Mouse (Mus musculus) adrenal gland (tissue): Measurements from ENCODE around the gene Kcnk3.

Experiments used
- intact Hi-C: fragments of 180-260 bp; cut with DNase I; formaldehyde crosslinking; loops from one replicate; pipeline ENCODE4 v1.15.1; 2025

Gene Kcnk3

DNA sequence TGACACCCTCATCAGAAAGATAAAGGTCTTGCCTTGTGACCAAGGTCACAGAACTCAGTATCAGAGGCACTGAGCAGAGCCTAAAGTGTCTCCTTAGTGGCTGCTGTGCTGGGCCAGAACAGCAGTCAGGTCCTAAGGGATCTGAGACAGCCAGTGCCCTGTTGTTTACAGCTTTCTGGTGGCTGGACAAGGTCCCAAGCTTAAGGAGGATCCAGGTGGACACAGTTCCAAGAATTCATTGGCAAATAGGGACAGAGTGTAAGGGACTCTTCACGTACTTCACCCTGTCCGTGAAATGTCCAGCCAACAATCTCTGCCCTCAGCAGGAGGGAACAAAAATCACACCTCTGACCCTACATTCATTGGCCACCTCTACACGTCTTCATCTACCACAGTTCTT lies 40.5 kb downstream of the Kcnk3 start:
- intact Hi-C loops = no loop called here

DNA sequence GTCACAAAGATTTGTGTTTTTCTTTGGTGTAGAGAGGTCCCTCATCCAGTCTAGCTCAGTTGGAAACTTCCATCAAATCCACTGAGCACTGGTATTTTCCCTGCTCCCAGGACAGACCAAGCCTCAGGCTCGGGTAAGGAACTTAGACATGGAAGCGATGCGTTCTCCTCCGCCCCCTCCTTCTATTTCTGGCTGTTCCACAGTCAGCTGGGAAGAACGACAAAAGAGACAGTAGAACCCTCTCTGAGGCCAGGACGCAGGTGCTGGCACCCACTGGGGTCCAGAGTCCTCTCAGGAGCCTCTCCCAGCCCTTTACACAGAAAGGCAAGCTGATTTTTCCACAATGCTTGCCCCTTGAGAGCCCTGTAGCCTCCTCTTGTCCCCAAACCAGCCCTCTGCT lies 42.4 kb downstream of the Kcnk3 start:
- intact Hi-C loops = loop anchor here (10.0 kb wide), 1 partner anchor 236 kb away; no protein-coding TSS in a partner anchor

DNA sequence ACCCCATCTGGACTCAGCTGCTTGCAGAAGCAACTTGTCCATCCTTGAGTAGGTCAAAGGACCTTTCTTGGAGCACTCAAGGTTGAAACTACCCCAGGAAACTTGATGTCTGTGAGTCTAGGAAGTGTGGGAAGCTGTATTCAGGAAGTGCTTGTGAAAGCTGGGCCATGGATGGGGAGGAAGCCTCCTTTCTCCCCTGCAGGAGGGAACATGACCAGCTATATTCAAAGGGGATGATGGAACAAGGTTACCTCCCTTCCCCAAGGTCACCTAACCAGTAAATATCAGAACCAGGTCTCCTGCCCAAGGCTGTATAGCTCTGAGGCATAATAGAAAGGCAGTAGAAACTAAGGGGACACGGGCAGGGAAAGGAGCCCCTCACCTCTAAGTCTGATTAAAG lies 44.2 kb downstream of the Kcnk3 start:
- intact Hi-C loops = loop anchor here (10.0 kb wide), 1 partner anchor 237 kb away; no protein-coding TSS in a partner anchor

GRCm38 (mm10) chr5:30636994-30637393 lies 49.0 kb downstream of the Kcnk3 start:
- intact Hi-C loops = loop anchor here (10.0 kb wide), 1 partner anchor 242 kb away; no protein-coding TSS in a partner anchor

GRCm38 (mm10) chr5:30638041-30638440 lies 50.1 kb downstream of the Kcnk3 start:
- intact Hi-C loops = loop anchor here (2.0 to 10.0 kb wide), 3 partner anchors 119 to 243 kb away; no protein-coding TSS in a partner anchor

GRCm38 (mm10) chr5:30643477-30644179 lies 55.7 kb downstream of the Kcnk3 start:
- intact Hi-C loops = no loop called here

GRCm38 (mm10) chr5:30646036-30646435 lies 58.1 kb downstream of the Kcnk3 start:
- intact Hi-C loops = no loop called here

DNA sequence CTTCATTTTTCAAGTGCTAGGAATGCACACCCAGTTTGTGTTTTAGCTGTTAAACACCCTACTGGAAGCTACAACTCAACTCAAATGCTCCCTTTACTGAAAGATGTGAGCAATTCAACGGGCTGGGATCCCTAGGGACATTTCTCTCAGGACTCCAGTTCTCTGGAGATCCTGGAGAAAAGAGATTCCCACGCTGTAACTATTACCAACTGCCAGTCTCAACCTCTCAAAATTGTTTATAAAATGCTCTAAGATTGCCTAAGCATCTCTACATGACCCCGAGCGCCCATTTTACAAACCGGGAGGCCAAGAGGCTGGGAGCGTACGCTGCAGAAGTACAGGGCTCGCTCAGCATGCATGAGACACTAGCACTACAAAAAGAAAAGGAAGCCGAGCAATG lies 59.4 kb downstream of the Kcnk3 start:
- intact Hi-C loops = no loop called here

DNA sequence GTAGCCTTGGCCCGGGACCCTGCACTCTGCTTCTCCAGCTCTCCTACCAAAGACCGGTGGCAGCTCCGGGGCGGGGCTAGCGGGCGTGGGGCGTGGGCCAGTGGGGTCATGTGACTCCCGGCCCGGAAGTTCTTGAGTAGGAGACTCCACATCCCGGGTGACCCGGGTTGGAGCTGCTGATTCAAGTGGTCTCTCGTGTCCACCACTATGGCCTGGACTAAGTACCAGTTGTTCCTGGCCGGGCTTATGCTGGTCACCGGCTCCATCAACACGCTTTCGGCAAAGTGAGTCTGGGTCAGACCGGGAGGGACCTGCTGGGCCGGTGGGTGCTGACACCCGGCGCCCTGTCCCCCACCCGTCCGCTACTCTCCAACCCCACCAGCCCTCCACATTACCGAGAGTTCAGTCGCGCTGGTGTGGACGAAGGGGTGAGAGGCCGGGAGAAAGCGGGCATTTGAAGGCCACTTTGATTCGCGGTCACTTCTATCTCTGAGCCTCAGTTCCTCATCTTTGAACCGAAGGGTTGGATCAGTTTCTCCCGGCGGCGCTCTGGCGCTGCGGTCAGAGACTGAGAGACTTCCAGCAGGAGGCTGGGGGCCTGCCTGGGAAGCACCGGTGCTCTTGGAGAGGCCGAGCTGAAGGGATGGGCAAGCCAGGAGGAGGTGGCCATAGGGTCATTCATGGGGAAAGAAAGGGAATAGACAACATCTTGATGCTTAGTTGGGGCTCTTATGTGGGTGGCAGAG lies 60.0 kb downstream of the Kcnk3 start, which contains the start of gene Slc35f6:
Gene Slc35f6 (plus strand): TSS at position 119 of the 746 bp plus-strand sequence.
- intact Hi-C loops = no loop called here

- intact Hi-C loops = no loop called here
These were observed 61.6 kb downstream of the Kcnk3 start for GRCm38 (mm10) chr5:30649558-30649957.

- intact Hi-C loops = no loop called here
These were observed 62.8 kb downstream of the Kcnk3 start for GRCm38 (mm10) chr5:30650756-30651155.

- intact Hi-C loops = no loop called here
These were observed 63.6 kb downstream of the Kcnk3 start for GRCm38 (mm10) chr5:30651554-30651953.

DNA sequence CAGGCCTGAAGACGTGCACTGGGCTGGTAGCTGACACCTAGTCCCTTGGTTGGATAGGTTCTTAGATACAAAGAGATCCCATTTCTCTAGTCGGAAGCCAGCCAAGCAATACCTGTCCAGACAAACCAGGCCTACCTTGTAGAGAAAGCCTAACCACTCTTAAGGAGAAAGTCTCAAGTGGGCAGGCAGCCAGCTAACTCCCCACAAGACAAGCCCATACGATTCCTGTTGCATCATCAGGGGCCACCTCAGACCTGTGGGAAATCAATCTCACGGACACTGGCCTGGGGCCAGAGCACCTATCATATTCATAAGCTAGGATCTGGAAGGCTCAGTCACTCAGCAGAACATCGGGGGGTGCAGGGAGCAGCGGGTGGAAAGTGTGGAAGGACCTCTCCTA lies 65.3 kb downstream of the Kcnk3 start:
- intact Hi-C loops = no loop called here

- intact Hi-C loops = no loop called here
These were observed 67.1 kb downstream of the Kcnk3 start for GRCm38 (mm10) chr5:30655042-30655441.

DNA sequence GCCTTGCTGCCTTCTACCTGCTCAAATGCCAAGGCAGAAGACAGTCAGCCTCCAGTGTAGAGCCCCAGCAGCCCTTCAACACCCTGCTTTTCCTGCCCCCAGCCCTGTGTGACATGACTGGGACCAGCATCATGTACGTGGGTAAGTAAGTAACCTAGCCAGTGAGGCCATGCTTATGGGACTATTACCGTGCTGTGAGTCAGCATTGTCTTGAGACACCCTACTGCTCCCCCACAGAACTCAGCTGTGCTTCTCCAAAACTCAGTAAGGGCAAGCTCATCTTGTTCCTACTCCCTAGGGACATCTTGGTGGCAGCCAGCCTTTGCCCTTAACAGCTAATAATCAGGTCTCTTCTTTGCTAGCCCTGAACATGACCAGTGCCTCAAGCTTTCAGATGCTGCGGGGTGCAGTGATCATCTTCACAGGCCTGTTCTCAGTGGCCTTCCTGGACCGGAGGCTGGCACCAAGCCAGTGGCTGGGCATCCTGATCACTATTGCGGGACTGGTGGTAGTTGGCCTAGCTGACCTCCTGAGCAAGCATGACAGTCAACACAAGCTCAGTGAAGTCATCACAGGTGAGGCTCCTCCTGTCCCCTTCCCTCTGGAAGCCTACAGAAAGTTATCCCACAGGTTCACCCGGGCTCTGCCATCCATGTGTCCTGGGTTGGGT lies 67.7 kb downstream of the Kcnk3 start:
- intact Hi-C loops = no loop called here

GRCm38 (mm10) chr5:30659042-30659441 lies 71.1 kb downstream of the Kcnk3 start:
- intact Hi-C loops = no loop called here

- intact Hi-C loops = no loop called here
These were observed 72.3 kb downstream of the Kcnk3 start for GRCm38 (mm10) chr5:30660278-30660677.

DNA sequence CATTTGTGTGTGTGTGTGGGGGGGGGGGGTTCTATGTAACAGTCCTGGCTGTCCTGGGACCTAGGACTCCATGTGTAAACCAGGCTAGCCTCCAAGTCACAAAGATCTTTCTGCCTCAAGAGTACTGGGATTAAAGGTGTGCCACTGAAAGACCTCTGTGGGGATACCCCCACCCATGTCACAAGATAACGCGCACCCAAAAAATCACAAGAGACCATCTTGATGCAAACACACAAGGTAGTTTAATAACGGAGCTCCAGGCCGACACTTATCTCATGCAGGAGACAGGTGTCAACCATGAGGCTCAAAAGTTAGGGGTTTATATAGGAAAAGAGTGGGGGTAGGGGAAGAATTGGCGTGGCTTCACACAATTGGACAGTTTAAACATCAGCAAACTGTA lies 72.8 kb downstream of the Kcnk3 start:
- intact Hi-C loops = no loop called here

DNA sequence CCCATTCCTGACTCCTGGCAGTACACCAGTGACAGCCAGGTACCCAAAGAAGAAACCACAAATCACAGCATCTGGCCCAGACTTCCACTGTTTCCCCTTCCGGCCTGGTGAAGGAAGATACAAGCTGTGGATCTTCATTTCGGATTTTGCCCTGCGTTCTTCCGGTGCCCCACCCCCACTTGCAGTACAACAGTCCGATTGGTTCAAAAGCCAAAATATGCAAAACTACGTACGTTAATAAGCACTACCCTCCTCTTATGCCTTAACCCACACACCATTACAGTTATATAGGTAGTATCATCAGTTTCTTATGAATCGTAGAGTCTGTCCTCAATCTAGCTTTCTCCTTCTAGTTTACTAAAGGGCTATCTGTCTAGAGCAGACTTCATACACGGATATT lies 77.4 kb downstream of the Kcnk3 start:
- intact Hi-C loops = no loop called here

DNA sequence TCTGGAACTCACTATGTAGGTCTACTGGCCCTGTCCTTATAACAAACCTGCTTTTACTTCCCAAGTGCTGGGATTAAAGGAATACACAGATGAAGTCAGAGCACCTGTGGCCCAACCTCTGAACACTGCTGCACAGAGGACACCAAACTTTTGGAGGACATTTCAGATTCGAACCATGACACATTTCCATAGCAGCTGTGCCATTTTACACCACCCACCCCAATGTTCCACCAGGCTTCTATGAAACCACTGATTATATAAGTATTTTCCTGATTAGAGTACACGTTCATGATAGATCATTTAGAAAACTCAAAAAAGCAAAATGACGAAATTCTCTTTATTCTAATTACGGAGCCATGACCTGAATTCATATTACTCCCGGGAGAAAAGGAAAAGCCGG lies 78.0 kb downstream of the Kcnk3 start:
- intact Hi-C loops = no loop called here

DNA sequence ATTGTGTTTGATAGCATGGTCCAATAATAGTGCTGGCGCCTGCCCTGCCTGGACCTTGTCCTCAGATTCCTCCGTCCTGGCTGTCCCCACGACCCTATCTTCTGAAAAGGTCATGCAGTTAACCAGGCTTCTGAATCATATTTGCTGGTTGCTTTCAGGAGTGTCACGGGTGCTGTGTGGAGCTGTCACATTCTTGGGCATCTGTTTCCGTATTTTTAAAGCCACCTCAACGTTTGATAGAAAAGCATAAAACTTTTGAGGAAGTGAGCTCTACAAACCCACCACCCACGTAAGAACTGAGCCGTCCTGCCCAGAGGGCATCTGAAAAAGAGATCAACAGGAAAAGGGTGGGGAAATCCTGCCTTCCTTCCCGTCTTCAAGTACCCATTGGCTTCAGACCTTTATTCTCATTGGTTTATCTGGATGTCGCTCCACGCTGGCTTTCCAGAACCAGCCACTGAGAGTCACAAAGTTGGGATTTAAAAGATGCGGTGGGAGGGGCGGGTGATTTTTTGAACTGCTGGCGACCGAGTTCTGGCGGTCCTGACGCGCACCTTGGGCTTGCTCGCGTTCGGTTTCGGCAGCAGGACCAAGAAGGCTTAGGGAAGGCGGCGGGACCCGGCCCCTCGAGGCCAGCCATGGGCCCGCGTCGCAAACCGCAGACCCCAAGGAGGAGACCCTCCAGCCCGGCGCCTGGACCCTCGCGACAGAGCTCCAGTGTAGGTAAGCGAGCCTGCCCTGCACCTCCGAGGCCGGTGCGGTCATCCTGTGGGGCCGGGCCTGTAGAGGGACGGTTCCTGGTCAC lies 78.6 kb downstream of the Kcnk3 start, which contains the start of gene Cenpa:
Gene Cenpa (plus strand): TSS at position 387 of the 805 bp plus-strand sequence.
- intact Hi-C loops = no loop called here
